Mouse (Mus musculus) olfactory bulb, adult 2 months (tissue): ENCODE data around the gene Tcf3.

Source experiments
- CTCF ChIP-seq: fragments of 200-500 bp; IDR thresholded peaks from 2 replicates; pipeline ENCODE4 v1.5.1; 2012; ENCODE audit warnings: low read depth, mild to moderate bottlenecking, low read length, moderate library complexity; ENCODE audit not compliant: insufficient read depth
- POLR2A ChIP-seq: fragments of 200-500 bp; IDR thresholded peaks from 2 replicates; pipeline ENCODE4 v1.6.1; 2012; ENCODE audit warnings: mild to moderate bottlenecking, low read depth, low read length, moderate library complexity; ENCODE audit not compliant: insufficient read depth

DNA sequence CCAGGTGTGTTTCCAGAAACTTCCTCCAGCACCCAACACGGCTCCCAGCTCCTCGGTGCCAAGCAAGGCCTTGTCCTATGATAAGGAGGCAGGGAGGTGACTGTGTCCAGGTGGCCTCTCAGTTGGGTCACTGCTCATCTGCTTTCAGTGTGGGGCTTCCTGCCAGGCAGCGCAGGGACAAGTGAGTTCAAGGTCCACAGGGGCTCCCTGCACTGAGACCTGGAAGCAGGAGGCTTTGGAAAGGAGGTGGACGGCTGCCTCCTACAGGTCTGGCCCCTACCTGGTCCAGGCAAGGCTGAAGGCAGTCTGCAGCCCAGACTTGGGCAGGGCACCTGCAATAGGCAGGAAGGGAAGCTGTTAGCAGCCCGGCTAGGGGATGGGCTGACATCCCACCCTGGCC, 40.8 kb downstream of the Tcf3 start:
- TF ChIP-seq POLR2A (no peak), CTCF (no peak)
